Mouse (Mus musculus) right cerebral cortex, adult 2 months (tissue): ENCODE measurements around the gene Sesn2.
"Not testable (repeated sequence)": the region's sequence is repeated elsewhere in the genome, so short reads cannot be mapped to it uniquely, and the experiment has no call there.

ENCODE experiments used
- DNase-seq, 2 experiments: peaks; one replicate each; pipeline ENCODE4 v3.0.0; 2021 to 2022; ENCODE audit warnings: low spot score in 2 of 2

Gene Sesn2

DNA sequence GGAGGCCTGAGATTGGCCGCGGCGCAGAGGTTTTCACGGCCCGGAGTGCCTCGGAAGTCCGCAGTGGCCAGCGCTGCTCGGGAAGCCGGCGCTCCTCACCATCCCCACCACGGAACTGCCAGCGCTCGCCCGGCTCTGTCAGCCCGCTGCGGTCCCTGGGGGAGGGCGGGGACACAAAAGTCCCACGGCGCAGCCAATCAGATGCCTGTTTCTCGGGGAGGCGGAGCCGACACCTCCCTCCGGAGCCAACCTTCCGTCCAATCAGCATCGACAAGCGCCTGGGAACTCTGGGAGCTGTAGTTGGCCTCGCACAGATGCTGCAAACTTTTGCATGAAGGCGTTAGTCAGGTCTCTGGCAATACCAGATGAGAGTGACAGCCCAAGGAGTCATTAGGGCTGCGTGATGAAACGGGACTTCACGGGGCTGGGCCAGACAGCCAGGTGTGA lies at the start of gene Sesn2:
Gene Sesn2, minus strand, starts transcription at position 150 of the 447 bp plus-strand sequence.
- DNase-seq: peak; percentile 97 to 98

- DNase-seq: not testable (repeated sequence)
These were observed 45.2 kb upstream of the Sesn2 start for GRCm38 (mm10) chr4:132555550-132555949.

GRCm38 (mm10) chr4:132554653-132555052 lies 44.4 kb upstream of the Sesn2 start:
- no peak for DNase-seq

GRCm38 (mm10) chr4:132554221-132554620 lies 43.9 kb upstream of the Sesn2 start:
- no peak for DNase-seq

GRCm38 (mm10) chr4:132545851-132546250 lies 35.5 kb upstream of the Sesn2 start:
- DNase-seq: peak; percentile 72 to 82

DNA sequence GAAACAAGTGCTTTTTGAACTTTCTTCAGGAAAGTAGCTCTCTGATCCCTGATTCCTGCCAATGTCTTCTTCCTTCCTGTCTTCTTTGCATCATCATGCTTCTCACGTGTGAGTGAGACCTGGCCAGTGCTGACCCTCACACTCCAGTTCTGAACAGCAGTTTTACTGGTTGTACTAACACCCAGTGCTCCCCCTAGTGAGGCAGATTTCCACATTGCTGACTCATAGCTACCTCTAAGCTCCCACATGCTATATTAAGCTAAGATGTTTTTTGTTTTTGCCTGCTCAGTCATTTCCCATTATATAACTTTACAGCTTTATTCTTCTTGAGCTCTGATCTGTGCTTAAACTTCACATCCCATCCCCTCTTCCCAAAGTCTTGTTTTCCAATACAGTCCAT lies 32.4 kb upstream of the Sesn2 start:
- DNase-seq: peak; percentile 52 to 61

DNA sequence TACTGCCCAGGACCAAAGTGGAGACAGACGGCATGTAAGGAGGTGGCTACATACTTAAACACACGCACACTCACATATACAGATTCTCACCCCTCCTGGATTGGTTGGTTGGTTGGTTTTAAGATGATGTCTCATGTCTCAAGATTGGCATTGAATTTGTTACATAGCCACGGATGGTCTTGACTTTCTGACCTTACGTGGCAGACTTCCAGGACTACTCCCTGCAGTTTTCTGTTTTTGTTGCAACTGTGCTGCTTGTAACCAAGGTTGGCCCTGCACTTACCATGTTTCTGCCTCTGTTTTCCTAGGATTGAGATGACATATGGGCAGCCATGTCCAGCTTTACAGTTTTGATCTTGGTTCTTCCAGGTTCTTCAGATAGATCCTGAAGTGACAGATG lies 31.1 kb upstream of the Sesn2 start:
- no peak for DNase-seq

GRCm38 (mm10) chr4:132539481-132539880 lies 29.2 kb upstream of the Sesn2 start:
- DNase-seq: no peak

DNA sequence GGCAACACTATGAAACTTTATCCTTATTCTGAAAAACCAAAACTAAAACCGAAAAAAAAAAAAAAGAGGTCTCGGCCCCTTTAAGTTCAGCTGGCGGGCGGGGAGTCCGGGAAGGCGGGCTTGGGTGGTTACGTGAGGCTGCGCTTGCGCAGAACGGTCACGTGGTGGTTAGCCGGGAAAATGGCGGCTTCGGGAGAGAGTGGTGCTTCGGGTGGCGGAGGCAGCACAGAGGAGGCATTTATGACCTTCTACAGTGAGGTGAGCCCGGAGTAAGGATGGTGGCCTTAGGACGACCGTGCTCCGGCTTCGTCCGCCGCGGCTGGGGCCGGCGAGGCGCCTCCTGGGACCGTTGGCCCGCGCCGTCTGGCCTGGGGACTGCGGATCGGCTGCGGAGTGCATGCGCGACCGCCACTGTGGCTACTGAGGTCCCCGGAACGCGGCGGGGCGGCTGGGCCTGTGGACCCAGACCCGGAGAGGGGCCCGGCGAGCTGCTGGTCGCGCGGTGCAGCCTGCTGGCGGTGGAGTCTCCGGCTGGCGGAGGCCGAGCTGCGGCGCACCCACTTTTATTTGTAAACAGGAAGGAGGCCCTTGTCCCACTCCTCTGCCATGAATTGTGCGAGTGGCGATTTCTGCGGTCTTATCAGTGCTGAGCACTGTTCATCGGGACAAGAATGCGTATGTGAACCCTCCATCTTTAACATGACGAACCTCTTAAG lies 25.3 kb upstream of the Sesn2 start, which contains the start of gene Dnajc8:
Gene Dnajc8, plus strand, starts transcription at position 145 of the 716 bp plus-strand sequence.
- DNase-seq: peak; percentile 92 to 96

DNA sequence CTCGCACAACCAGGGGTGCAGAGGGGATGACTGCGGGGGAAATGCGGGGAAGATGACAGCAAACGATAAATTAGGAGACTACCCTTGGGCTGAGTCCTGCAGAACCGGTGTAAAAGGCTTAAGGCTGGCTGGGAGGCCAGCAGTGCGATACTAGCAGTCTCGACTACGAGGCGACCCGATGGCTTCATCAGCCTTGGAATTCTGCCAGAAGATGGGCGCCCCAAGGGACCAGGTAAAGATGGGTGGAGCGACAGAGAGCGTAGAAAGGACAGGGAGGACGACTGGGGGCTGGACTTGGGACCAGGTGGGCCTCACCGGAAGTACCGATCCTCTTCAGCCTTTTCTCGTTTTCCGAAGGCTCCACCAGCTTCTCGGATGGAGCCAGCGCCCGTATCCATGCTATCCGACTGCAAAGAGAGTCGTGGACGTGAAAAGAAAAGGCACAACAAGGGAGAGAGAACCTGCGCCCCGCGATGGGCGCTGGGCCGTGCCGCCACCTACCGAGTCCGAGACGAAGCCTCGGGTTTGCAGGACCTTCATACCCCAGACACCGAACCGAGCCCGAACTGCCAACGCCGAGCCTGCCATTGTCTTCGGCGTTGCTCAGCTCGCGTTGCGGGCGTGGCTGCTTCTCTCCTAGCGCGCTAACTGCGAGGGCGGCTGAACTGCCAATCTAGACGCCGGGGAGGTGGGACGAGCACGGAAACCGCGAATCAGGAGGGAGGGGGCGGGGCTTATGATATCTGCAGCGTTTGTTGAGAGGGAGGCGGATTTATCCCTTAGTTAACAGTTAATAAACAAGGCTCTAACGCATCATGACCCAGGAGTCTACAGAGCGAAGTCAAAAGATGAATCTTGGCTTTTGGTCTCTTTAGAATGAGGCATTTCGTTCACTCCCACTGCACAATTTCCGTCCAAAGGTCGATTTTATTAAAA lies 22.9 kb upstream of the Sesn2 start, which contains the start of gene Atpif1:
Gene Atpif1, minus strand, starts transcription at position 679 of the 936 bp plus-strand sequence.
- peak; percentile 89 to 90 for DNase-seq

DNA sequence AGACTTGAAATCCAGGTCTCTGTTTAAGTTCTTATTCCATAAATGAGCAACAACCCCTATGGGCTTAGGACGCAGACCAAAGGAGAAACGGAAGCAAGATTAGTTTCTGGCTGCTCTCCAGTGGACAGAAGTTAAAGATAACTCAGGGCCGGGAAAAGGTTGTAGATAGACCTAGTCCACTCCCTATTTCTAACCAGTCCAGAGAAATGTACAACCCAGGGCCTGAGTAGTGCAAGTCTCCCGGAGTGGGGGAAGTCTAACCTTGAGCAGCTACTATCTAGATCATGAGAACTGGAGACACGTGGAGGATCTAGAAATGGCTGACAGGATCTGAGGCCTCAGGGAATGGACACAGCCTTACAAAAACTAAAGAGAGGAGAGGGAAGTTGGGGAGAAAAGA lies 22.2 kb upstream of the Sesn2 start:
- no peak for DNase-seq

- DNase-seq: no peak
These were observed 19.9 kb upstream of the Sesn2 start for GRCm38 (mm10) chr4:132530033-132530804.

DNA sequence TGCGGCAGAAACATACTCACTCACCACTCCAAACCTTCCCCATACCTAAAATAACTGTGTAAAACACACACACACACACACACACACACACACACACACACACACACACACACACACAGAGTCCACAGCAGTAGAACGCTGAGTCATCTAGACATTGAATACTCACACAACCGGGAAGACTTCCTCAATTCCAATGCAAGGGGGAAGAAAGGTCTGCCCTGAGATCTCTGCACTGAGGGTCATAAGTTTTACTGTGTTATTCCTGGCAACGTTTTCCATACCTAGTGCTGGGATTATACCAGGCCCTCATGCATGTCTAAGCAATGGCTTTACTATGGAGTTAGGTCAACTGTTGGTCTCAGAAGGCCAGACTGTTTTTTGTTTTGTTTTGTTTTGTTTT lies 19.0 kb upstream of the Sesn2 start:
- no peak for DNase-seq

GRCm38 (mm10) chr4:132527917-132528522 lies 17.7 kb upstream of the Sesn2 start:
- DNase-seq: no peak

DNA sequence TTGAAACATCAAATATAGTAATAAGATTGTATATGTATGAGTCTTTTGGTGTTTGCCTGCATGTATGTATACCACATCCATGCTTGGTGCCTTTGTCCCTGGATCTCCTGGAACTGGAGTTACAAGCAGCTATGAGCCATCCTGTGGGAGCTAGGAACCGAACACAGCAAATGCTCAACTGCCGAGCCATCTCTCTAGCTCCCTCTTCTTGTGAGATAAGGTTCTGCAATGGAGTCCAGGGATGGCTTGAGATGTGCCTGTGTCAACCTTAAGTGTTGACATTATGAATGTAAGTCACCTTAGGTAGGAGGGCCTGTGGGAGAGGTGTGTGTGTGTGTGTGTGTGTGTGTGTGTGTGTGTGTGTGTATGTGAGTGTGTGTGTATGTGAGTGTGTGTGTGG lies 16.4 kb upstream of the Sesn2 start:
- no peak for DNase-seq

GRCm38 (mm10) chr4:132524808-132525207 lies 14.5 kb upstream of the Sesn2 start:
- no peak for DNase-seq

DNA sequence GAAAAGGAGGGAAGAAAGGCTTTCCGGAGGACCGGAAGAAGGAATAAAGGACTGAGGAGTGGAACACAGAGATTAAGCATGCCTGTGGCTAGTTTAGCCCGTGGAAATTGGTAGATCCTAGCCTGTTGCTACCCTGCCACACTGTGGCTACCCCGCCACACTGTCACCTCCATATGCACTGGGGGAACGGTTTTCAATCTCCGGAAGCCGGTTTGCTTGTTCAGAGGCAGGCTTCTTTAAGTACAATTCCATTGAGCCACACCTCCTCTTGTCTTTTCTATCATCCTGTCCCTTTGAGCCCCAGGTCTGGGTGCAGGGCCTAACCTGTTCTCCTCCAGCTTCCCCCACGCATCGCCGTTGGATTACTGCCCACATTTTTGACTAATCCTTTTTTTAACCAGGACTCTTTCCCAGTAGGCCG lies 14.0 kb upstream of the Sesn2 start:
- no peak for DNase-seq

DNA sequence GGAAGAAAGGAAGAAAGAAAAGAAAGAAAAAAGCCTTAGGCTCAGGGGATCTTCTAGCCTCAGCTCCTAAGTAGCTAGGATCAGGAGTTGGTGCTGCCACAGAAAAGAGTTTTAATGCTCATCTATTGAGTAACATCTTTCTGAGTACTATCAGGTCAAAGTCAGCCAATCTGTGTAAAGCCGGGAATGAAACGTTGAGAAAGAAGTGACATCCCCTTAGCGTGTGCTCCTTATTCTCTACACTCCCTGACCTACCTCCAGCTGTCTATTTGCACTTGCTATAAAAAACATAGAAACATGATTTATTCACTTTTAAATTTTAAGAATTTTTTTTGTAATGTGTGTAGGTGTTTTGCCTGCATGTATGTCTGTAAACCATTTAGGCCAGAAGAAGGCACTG lies 8.9 kb upstream of the Sesn2 start:
- no peak for DNase-seq

GRCm38 (mm10) chr4:132518066-132518465 lies 7.8 kb upstream of the Sesn2 start:
- no peak for DNase-seq

DNA sequence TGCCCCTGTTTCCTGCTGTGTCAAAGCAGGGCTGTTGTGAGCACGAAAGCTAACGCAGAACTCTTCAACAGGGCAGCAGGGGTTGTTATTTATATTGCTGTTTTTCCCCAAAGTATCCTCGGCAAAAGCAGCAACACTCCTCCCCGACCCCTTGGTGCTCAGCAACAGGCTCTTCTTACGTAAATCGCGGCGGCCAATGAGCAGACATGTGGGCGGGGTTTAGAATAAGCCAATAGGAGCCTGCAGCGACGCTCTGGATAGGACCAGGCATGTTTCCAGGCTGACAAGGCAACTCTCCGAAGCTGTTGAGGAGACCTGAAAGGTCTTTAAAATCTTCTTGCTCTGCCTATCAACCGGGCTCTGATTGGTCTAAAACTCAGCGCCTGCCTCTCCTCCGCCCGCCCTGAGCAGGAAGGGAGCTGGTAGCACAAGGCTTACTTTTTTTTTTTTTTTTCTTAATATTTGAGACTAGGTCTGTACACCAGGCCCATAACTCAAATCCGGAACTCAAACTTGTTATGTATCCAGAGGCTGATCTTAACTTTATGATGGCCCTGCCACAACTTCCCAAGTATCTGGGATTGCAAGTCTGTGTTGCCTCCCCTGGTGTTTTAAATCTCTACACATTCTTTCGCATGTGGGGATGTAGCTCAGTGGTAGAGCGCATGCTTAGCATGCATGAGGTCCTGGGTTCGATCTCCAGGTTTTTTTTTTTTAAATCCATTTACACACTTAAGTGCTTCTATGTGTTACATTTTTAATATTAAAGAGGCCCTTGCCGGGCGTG lies 5.3 kb upstream of the Sesn2 start:
- DNase-seq: peak; percentile 90 to 93
